Mouse (Mus musculus): Measurements from ENCODE around the gene Cpa2.

Gene Cpa2

DNA sequence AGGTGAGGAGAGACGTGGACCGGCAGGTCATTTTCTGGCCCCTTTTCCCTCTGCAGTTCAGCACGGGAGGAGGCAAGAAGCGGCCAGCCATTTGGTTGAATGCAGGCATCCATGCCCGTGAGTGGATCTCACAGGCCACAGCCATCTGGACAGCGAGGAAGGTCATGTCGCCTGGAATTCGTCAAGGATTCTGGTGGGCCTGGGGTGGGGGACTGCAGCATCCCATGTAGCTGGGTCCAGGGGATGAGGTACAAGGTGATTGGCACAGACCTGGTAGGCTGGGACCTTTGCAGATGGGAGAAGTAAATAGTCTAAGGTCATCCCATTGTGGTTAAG lies 39.4 kb downstream of the Cpa2 start:
- DNase-seq, result no peak

DNA sequence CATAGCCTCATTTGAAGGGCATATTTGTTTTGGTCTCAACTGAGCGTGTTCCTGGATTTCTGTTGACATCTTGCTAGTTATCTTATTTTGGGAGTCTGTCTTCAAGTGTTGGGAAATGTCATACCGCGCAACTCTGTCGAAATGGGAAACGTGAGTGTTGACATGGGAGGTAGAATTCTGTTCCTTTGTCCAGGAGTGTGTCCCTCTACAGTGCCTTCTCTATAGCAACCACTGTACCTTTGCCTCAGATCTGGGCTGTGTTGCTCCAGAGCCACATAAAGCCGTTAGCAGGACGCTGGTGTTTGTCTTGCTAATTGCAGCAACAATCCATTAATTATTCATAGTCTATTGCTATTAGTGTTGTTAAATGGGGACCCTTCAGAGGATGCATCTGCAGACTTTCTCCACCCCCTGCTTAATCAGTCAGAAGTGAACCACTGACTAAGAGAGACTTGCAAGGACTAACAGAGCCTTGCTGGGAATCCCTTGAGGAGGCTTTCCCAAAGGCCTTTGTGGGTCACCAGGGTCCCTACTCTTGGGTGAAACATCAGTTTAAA lies 45.6 kb downstream of the Cpa2 start:
- no peak for DNase-seq

DNA sequence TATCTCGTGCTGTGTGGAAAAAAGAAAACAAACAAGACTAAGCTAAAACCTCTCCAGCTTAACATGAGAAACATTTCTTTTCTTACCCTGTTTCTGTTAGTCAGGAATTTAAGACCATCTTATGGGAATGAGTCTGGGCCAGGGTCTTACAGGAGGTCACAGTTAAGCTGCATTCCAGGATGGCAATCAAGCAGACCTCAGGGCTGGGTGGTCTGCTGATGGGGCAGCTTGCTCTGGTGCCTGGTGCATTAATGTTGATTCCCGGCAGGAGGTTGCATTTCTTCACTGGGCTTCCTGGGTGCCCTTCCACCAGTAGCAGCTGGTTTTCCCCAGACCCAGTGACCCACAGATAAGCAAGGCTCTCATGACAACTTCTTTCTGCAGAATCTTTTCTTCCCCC lies 48.4 kb downstream of the Cpa2 start:
- no peak for DNase-seq

DNA sequence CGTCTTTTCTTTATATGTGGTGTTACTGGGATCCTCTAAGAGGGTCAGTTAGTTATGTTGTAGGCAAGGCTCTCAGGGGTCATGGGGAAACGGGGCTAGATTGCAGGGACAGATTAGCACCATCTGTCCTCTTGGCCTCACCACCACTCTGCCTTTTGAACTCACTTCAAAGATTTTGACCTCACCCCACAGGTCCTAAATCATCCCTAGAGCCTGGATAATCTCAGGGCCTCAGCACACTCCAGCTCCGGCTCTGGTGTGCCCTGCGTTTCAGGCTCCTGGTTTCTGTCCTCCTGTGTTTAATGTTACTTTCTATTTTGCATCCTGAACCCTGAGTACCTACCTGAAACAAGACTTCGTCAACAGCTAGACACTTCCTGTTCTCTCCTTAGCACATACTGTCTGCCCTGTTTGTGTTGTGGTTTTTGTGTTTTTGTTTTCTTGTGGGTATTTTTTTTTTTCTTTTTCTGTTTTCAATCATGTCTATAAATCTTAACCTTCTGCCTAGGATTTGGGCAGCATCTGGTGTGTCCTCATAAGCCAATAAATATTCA lies 50.5 kb downstream of the Cpa2 start:
- DNase-seq, result no peak

DNA sequence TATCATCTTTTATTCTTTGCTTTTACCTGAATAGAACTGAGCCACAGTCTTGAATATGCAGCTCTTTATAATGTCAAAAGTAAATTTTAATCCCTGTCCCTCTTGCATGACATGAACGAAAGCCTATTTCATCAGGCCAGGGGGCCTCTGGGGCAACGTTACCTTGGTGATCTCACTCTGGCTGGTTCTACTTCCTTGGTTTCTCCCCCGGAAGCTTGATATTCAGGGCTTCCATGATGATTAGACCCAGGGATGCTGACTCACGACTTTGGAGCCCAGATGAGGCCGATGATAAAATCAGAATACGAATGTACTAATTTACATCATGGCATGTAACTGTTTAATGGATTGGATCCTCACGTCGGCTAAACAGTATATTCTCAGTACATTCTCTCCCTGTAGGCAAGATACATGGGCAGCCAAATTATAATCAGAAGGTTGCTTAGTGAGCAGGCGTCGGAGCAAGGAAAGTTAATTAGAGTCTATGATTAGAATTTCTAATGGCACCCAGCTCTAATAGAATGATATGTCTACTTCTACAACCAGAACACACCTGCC lies 51.1 kb downstream of the Cpa2 start:
- no peak for DNase-seq

DNA sequence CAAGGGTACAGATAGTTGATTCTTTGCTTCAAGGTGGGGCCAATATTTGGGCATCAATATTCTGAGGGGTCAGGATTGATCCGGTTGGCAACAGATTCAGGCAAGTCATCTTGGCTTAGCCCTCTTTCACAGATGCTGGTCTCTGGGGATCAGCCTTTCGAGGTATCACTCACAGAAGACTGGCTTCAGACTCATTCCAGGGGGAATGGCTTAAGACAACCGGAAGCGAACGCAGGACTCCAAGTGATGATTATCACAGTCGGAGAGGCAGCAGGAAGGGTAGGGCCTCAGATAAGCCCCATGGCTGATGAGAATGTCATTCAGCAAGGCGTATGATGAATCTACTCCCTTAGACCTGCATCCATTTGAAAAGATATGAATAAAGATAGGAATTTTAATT lies 53.0 kb downstream of the Cpa2 start:
- no peak for DNase-seq

DNA sequence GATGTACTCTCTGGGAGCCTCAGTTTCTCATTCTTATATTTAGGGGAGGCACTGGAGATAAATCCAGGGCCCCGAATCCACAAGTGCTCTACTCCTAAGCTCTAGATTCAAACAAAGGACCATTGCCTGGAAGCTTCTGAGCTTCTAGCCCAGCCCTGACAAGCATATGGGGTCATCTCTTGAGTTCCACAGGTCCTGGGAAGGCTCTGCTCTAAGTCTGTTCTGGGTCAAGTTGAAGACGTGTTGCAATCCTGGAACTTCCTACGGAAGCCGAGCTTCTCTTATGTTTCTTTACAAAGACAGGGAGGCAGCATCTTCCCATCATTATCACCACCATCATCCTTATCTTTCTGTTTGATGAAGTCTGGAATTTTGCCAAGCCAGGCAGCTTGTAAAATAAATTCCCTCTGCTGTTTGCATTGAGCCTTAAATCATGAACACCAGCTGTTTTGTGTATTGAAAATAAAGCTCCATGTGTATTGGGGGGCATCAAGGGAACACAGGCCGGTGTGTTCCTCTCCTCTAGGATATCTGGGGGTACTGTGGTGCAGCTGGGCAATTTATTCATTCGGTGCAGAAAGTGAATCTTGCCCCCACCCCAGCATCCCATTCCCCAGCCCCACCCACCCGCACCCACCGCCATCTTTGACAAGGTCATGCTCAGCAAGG lies 55.0 kb downstream of the Cpa2 start:
- no peak for DNase-seq

DNA sequence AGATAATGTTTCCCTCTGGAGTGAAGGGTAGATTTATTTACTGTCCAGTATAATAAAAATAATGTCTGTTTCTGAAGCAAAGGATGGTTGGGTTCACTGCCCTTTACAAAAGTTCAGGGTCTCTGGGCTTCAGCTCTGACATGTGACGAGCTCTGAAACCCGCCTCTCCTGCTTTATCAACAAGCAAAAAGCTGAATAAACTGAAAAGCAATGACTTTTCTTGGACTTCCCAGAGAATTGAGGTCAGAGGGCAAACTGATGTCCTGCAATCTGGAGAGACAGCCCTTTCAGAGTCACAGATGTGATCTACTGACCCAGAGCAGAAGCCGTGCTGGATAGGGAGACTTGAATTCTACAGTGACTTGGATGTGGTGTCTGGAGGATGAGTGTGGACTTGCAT lies 58.7 kb downstream of the Cpa2 start:
- DNase-seq, result no peak

DNA sequence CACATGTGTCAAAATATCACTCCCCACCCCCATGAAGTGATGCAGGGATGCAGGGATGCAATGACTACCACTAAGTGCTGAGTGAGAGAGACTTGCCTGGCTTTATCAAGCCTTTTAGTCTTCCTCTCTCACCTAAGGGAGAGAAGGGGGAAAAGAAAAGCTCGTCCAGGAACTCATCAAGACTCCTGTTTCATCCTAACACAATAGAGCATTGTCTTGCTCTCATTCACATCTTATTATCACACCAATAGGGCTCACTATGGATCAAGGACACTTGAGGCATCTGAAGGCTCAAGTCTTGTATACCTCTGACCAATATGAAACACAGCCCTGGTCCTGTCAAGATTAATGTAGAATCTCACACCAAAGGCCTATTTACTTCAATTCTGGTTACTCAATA lies 59.6 kb downstream of the Cpa2 start:
- DNase-seq, result no peak

DNA sequence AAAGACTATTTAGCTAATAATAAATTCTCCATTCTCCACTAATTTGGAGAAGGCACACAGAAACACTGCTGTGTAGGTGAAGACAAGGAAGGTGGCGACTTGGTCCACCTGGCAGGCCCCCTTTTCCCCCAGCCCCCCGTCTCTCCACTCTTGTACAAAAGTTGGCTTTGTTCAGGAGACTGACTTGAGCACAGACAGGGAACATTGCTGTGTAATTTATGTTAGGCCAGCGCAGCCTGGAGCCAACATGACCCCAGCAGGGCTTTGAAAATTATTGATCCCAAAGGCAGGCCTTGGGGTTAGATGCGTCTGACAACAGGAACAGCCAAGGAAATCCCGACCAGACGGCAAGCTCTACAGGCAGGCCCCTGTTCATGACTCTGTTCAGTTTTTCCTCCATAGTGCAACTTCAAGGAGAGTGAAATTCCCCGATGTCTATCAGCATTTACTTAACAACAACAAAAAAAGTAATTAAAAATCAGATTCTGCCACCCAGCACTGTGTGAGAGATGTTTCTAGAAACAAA lies 63.0 kb downstream of the Cpa2 start:
- DNase-seq, result no peak

DNA sequence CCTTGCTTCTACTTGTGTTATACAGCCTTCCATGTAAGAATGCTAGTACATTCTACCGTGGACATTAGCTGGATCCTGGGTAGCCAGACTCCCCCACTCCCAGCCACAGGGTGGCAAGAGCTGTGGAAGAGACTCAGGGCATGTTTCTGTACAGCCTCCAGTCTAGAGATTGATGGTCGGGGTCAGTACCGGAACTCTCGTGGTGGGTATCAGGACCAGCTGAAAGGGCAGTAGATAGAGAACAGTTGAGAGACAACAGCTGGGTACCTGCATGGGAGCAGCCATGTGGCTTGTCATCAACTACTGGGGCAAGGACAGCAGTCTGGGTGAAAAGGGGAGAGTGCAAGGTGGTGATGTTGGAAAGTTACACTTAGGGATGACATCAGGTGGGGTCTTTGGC lies 63.7 kb downstream of the Cpa2 start:
- DNase-seq, result no peak

DNA sequence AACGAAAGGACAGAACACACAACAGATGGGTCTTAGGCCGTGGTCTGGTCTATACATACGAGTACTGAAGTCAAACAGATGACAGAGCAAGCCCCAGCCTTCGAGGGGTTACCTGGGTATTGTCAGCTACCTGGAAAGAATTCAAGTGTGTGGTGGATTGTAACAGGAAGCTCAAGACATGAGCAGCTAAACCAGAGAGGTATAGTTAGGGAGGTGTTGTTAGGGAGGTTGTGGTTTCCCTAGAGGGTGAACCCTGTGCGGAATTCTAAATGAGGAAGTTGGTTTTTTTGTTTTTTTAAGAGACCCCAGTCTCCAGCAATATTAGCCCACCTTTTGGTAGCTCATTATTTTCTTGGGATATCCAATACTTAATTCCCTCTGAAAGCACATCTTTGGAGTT lies 64.3 kb downstream of the Cpa2 start:
- DNase-seq, result no peak

DNA sequence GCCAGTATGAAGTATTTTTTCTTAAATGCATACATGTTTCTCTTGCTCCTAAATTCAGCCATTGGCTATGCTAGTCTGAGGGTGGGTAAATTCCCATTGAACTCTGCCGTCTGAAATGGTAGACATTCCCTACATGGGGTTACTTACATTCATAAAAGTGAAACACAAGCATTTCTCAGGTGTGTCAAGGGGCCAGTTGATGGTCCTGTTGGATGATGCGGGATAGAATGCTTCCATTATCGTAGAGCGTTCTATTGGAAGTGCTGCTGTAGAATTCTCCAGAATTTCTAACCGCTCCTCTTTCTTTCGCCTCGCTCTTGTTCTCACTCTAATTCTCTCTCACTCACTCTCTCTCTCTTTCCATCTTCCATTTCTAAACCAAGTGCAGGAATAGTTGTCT lies 69.3 kb downstream of the Cpa2 start, which contains the start of gene Cpa5:
Gene Cpa5 (plus strand): TSS at position 301 of the 400 bp plus-strand sequence.
- no peak for DNase-seq

DNA sequence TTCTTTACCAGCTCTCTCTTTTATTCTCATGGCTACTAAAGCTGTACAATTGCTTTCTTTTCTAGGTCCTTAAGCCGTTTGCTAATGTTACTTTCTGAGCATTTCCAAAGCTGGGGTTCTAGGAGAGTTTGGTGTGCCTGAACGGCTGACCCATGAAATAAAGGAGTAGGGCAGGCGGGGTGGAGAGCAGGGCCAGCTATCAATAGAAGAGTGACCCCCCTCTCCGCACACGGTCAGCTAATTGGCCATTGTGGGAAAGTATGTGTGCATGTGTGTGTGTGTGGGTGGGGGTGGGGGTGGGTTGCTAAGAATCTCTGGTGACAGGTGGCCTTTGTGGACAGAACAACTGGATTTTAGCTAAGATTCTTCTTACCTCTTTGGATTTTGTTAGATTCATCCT lies 69.8 kb downstream of the Cpa2 start:
- DNase-seq, result no peak

Measured in B cell, adult 2 months (primary cell).